Mouse (Mus musculus): Measurements from ENCODE around the gene Tor4a. TPM values are rescaled to one million over a fixed set of nuclear protein-coding genes. Genes with fewer than 3 reads are reported as not detected.

Tor4a gene
- total RNA-seq, 2 experiments from 2014 or later: 1.4 to 1.8 TPM

Other genes starting within 250 kb of the Tor4a start
- gene Zmynd19, start 247.1 kb downstream of the Tor4a start, total RNA-seq (2021): 10 to 100 TPM; 66.4 to 72.3 TPM
- 10 to 100 TPM; 30.1 to 30.6 TPM for gene Dph7, start 234.5 kb downstream of the Tor4a start, total RNA-seq (2021)
- 10 to 100 TPM; 66.1 to 69.2 TPM for gene Mrpl41, start 221.8 kb downstream of the Tor4a start, total RNA-seq (2021)
- gene Pnpla7, start 220.9 kb downstream of the Tor4a start, total RNA-seq (2021): 1 to 10 TPM; 7.0 to 8.4 TPM
- gene Nsmf, start 142.5 kb downstream of the Tor4a start, total RNA-seq (2021): 100 to 1,000 TPM; 342 to 359 TPM
- not detected for gene Entpd8, start 116.6 kb downstream of the Tor4a start, total RNA-seq (2021)
- not detected for gene Noxa1, start 101.7 kb downstream of the Tor4a start, total RNA-seq (2021)
- gene Nrarp, start 16.1 kb downstream of the Tor4a start, total RNA-seq (2021): 10 to 100 TPM; 32.5 to 35.0 TPM
- gene Nelfb, start 14.6 kb upstream of the Tor4a start, total RNA-seq (2021): 10 to 100 TPM; 62.6 to 65.1 TPM
- gene Stpg3, start 17.8 kb upstream of the Tor4a start, total RNA-seq (2021): not detected
- not detected for gene Fam166a, start 21.9 kb upstream of the Tor4a start, total RNA-seq (2021)
- 100 to 1,000 TPM; 324 to 351 TPM for gene Tubb4b, start 27.8 kb upstream of the Tor4a start, total RNA-seq (2021)
- not detected for gene Slc34a3, start 37.5 kb upstream of the Tor4a start, total RNA-seq (2021)
- not detected for gene Rnf224, start 39.9 kb upstream of the Tor4a start, total RNA-seq (2021)
- gene Rnf208, start 45.4 kb upstream of the Tor4a start, total RNA-seq (2021): 100 to 1,000 TPM; 169 to 189 TPM
- gene Cysrt1, start 45.6 kb upstream of the Tor4a start, total RNA-seq (2021): not detected
- 1 to 10 TPM; 2.4 to 7.7 TPM for gene AL732309.1, start 50.0 kb upstream of the Tor4a start, total RNA-seq (2021)
- gene Tmem203, start 58.6 kb upstream of the Tor4a start, total RNA-seq (2021): 10 to 100 TPM; 26.4 to 26.8 TPM
- 10 to 100 TPM; 15.4 to 16.2 TPM for gene Tprn, start 65.7 kb upstream of the Tor4a start, total RNA-seq (2021)
- gene Ssna1, start 75.6 kb upstream of the Tor4a start, total RNA-seq (2021): 10 to 100 TPM; 72.3 to 75.7 TPM
- gene Anapc2, start 75.6 kb upstream of the Tor4a start, total RNA-seq (2021): 100 to 1,000 TPM; 108 to 121 TPM
- gene Tmem210, start 91.3 kb upstream of the Tor4a start, total RNA-seq (2021): not detected
- not detected for gene Lrrc26, start 93.0 kb upstream of the Tor4a start, total RNA-seq (2021)
- gene Grin1, start 122.3 kb upstream of the Tor4a start, total RNA-seq (2021): 100 to 1,000 TPM; 163 to 186 TPM
- gene Man1b1, start 135.5 kb upstream of the Tor4a start, total RNA-seq (2021): 10 to 100 TPM; 51.0 to 61.3 TPM
- 10 to 100 TPM; 23.0 to 27.3 TPM for gene Dpp7, start 159.5 kb upstream of the Tor4a start, total RNA-seq (2021)
- 1 to 10 TPM; 6.5 to 7.3 TPM for gene Uap1l1, start 168.8 kb upstream of the Tor4a start, total RNA-seq (2021)
- gene Sapcd2, start 175.4 kb upstream of the Tor4a start, total RNA-seq (2021): 10 to 100 TPM; 11.7 to 11.8 TPM
- gene Entpd2, start 199.0 kb upstream of the Tor4a start, total RNA-seq (2021): 1 to 10 TPM; 6.8 to 7.2 TPM
- gene Npdc1, start 202.5 kb upstream of the Tor4a start, total RNA-seq (2021): 100 to 1,000 TPM; 478 to 490 TPM
- under 1 TPM in 1 of 2 experiments, not detected in 1; 0.16 TPM for gene Fut7, start 226.4 kb upstream of the Tor4a start, total RNA-seq (2021)
- 10 to 100 TPM; 78.4 to 99.2 TPM for gene Abca2, start 231.8 kb upstream of the Tor4a start, total RNA-seq (2021)

Data from left cerebral cortex, postnatal 4 days (tissue).